Mouse (Mus musculus) gonadal fat pad, adult 2 months (tissue): ENCODE results near the gene Anp32b. TPM values are rescaled to one million over a fixed set of nuclear protein-coding genes. Genes with fewer than 3 reads are reported as not detected.

Experiments used
- DNase-seq: peaks from one replicate; pipeline ENCODE4 v3.0.0-alpha.2; 2012; ENCODE audit warnings: low read depth
- polyA plus RNA-seq: library from polyadenylated mRNA; depleted of rRNA; stranded (reverse); fragments of >200 nt; gene quantifications from 2 replicates; pipeline ENCODE4 v1.2.3, GENCODE M21; 2012

The Anp32b gene
- polyA plus RNA-seq, 1 experiment = 8.8 TPM

- DNase-seq = no peak
Measured at GRCm38 (mm10) chr4:46452855-46453719, 2.4 kb downstream of the Anp32b start.

GRCm38 (mm10) chr4:46454097-46454864 is 3.6 kb downstream of the Anp32b start:
- DNase-seq = no peak

DNA sequence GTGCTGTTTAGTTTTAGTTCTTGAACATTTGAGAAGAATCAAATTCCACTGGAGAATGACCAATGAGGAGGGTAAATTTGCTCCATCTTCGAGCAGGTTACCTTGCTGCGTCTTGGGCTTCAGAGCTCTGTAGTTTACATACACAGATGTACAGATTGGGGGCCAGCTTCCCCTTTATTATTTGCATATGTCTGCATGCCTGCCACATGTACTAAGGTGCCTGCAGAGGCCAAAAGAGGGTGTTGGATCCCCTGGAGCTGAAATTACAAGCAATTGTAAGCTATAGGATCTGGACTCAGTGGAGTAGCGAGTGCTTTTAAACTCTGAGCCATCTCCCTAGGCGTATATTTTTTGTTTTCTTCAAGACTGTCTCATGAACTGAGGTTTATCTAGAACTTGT is 6.1 kb downstream of the Anp32b start:
- DNase-seq = no peak

GRCm38 (mm10) chr4:46457186-46457585 is 6.5 kb downstream of the Anp32b start:
- no peak for DNase-seq

DNA sequence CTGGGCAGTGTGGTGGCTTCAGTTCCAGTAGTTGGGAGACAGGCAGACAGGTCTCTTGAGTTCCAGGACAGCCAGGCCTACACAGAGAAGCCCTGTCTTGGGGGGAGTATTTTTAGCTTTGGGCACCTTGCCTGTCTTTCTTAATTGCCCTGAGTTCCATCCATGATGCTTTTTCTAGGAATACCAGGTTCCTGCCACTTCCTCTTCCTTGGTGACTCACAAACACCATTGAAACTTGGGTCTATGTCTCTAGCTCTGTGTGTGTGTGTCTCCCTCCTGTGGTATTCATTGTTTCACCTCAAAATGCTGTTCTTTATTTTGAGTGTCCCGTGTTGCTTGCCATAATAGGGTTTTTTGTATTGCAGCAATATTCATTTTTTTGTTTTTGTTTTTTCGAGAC is 7.7 kb downstream of the Anp32b start:
- no peak for DNase-seq

- no peak for DNase-seq
Measured at GRCm38 (mm10) chr4:46463130-46463830, 12.6 kb downstream of the Anp32b start.

GRCm38 (mm10) chr4:46465740-46466139 is 15.0 kb downstream of the Anp32b start:
- no peak for DNase-seq

GRCm38 (mm10) chr4:46475101-46475500 is 24.4 kb downstream of the Anp32b start:
- DNase-seq = no peak

- DNase-seq = no peak
Measured at GRCm38 (mm10) chr4:46479081-46479480, 28.4 kb downstream of the Anp32b start.

GRCm38 (mm10) chr4:46485696-46486417 is 35.2 kb downstream of the Anp32b start:
- DNase-seq = no peak

DNA sequence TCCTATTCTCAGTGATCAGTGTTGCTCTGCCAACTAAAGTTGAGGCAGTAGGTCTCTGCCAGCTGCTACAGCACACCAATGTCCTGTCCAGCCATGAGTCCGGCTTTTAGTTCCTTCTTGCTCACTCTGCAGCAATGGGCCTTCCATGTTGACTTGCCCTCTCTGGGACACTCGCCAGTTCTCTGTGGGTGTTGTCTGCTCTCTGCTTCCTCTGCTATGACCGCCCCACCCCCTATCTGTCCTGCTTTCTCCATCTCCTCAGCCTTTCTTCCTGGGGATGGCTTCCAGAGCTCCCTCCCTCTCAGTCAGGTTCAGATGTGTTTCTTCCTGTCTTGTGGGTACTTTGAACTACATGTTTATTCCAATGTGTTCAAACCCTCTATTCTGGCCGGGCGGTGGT is 36.6 kb downstream of the Anp32b start:
- DNase-seq = no peak

GRCm38 (mm10) chr4:46489028-46489925 is 38.6 kb downstream of the Anp32b start, which contains the start of gene Nans:
TSS of gene Nans (plus strand) at chr4:46489248.
- DNase-seq = no peak

GRCm38 (mm10) chr4:46493071-46493470 is 42.4 kb downstream of the Anp32b start:
- DNase-seq = no peak

DNA sequence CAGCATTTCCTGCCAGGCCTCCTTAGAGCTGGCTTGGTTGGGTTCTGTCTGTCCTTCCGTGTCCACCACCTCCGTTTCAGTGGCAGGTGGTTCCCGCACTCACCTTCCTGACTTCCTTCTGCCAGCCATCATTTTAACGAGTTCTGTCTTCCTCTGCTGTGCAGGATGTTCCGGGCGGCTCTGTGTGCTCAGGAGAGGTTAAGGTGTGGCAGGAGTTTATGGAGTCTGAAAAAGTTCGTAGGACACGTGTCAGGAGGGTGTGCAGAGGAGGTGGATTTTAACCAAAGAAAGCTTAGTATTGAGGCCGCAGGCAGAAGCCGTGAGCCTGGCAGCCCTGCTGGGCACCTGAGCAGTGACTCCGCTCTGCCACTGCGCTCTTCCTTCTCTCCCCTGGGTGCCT is 44.8 kb downstream of the Anp32b start:
- no peak for DNase-seq

DNA sequence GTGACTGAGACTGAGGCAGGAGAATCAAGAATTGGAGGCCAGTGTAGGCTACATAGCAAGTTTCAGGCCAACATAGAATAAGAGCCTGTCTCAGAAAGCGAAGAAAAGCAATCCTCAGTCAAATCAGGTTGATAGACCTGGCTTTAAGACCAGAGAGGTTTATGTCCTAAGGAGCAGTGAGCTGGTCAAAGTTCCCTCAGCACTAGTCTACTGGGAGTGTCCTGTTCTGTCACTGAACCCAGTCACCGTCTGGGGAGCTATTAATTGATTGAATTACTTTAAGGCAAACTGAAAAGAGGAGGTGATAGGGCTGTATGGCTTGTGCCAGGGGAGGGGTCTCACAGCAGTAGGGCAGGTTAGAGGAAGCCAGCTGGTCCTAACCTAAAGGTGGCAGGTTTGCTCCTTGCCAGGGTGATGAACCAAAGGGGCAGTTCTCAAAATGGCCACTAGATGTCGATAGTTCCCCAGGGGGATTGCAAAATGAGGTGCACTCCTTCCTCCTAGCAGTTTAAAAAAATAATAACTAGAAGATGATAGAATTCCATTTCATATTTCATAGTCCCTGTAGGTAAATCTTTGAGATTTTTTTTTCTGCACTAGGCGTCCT is 46.7 kb downstream of the Anp32b start:
- no peak for DNase-seq

GRCm38 (mm10) chr4:46498511-46498910 is 47.8 kb downstream of the Anp32b start:
- DNase-seq = no peak

GRCm38 (mm10) chr4:46498976-46499375 is 48.3 kb downstream of the Anp32b start:
- DNase-seq = no peak

DNA sequence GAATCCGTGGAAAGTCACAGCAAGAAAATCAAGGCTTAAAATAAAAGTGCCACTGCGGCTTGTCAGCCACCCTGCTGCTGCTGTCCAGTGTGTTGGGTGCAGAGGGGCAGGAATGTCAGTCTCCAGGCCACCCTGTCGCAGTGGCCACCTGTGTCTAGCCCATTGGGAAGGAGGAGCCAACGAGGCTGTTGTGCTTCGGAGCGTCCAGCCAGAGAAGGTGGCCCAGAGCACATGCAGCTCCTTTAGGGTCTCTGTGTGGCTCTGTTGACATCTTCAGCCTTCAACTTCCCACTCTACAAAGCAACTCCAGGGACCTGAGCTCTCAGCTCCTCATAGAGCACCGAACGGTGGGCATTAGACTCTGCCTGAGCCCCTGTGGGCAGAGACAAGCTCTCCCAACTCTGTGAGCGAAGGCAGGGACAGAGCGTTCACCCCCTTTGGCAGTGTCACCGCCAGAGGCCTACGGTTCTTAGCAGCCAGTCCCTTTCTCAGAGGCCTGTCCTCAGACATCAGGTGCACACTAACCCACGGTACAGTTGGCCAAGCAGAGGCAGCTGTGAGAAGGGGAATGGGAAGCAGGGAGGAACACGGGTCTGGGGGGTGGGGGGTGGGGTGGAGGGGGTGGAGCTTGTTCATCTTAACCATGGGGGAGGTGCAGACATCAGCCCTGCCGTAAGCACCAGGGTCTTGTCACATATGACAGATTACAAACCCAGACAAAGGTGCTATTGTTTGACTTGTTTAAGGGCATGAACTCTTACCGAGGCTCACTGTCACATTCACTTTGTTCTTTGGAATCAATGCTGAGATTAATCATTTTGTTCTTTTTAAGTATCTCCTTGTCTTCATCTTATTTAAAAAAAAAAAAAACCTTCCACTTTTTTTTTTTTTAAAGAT is 52.2 kb downstream of the Anp32b start:
- DNase-seq = no peak

- DNase-seq = no peak
Measured at GRCm38 (mm10) chr4:46503881-46504280, 53.2 kb downstream of the Anp32b start.
